Mouse (Mus musculus) embryonic facial prominence, embryonic 12.5 days (tissue): ENCODE measurements at regions not wholly inside any gene's neighbourhood (a gene's known extent, or its start where the extent isn't known, plus 50 kb on each side); places are given as distances from the start of the nearest gene placed in this dataset.

Experiments
- ATAC-seq: fragments of 200-750 bp; cut with Nextera tagmentation; 2 replicates; pipeline ENCODE4 v1.8.0; 2017; ENCODE audit not compliant: insufficient number of reproducible peaks, insufficient read depth, low FRiP score, low TSS enrichment
- H3K27ac ChIP-seq: fragments of 300-500 bp; sonication (generic); 2 replicates; pipeline ENCODE4 v1.5.1; 2016; ENCODE audit warnings: mild to moderate bottlenecking
- H3K27me3 ChIP-seq: fragments of 300-500 bp; sonication (generic); 2 replicates; pipeline ENCODE4 v1.6.1; 2016; ENCODE audit warnings: mild to moderate bottlenecking, moderate library complexity
- H3K36me3 ChIP-seq: fragments of 300-500 bp; sonication (generic); 2 replicates; pipeline ENCODE4 v1.6.1; 2016; ENCODE audit warnings: mild to moderate bottlenecking
- H3K4me1 ChIP-seq: fragments of 300-500 bp; sonication (generic); 2 replicates; pipeline ENCODE4 v1.6.1; 2016
- H3K4me2 ChIP-seq: fragments of 300-500 bp; sonication (generic); replicated peaks from 2 replicates; pipeline ENCODE4 v1.6.1; 2016; ENCODE audit warnings: mild to moderate bottlenecking, moderate library complexity
- H3K4me3 ChIP-seq: fragments of 300-500 bp; sonication (generic); 2 replicates; pipeline ENCODE4 v1.5.1; 2016; ENCODE audit warnings: mild to moderate bottlenecking
- H3K9ac ChIP-seq: fragments of 300-500 bp; sonication (generic); 2 replicates; pipeline ENCODE4 v1.6.1; 2016; ENCODE audit warnings: mild to moderate bottlenecking, moderate library complexity
- H3K9me3 ChIP-seq: fragments of 300-500 bp; sonication (generic); 2 replicates; pipeline ENCODE4 v1.6.1; 2016; ENCODE audit warnings: mild to moderate bottlenecking, moderate library complexity
- WGBS: fragments of 180-500 bp; shearing (Covaris S2); methylation state at CpG from one replicate; pipeline ENCODE4 v1.1.7; 2016; 5-methylcytosine and 5-hydroxymethylcytosine counted together

- no peak overlapping the region for H3K9ac ChIP-seq
- no peaks in the 10 kb centered on the region for H3K9me3 ChIP-seq
- no peak overlapping the region for H3K27ac ChIP-seq
- no peaks in the 10 kb centered on the region for H3K36me3 ChIP-seq
- no peak for ATAC-seq
- no peak overlapping the region for H3K4me2 ChIP-seq
- H3K4me1 ChIP-seq: no peaks in the 10 kb centered on the region
- H3K27me3 ChIP-seq: no peaks in the 10 kb centered on the region
- WGBS: 82% methylated on average over 13 of the region's 13 CpGs
- no peak overlapping the region for H3K4me3 ChIP-seq
Observed at GRCm38 (mm10) chr4:47979579-47980313, 65.2 kb upstream of the Nr4a3 start.
